Mouse (Mus musculus) ovary, adult 18-20 months (tissue): ENCODE measurements around the gene Ankrd13a.

Source experiments
- DNase-seq: peaks from one replicate; pipeline ENCODE4 v3.0.0; 2022; ENCODE audit warnings: low spot score, mixed read lengths

Ankrd13a gene

DNA sequence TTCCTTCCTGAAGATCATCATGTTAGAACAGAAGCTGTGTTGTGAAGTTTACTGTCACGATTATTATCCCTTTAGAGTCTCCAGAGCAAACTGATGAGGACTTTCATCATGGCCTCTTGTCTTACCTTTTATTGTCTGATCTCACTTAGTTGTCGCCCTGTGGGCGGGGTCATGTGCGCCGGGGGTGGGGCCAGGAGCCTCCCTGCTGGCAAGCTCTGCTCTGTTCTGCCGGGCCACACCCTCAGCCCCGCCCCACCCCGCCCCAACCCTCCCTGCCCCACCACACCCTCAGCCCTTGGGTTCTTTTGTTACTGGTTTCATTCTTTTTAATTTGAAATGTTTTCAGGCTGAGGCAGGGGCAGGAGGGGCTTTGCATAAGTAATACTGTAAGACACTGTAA, 26.6 kb downstream of the Ankrd13a start:
- no peak for DNase-seq

DNA sequence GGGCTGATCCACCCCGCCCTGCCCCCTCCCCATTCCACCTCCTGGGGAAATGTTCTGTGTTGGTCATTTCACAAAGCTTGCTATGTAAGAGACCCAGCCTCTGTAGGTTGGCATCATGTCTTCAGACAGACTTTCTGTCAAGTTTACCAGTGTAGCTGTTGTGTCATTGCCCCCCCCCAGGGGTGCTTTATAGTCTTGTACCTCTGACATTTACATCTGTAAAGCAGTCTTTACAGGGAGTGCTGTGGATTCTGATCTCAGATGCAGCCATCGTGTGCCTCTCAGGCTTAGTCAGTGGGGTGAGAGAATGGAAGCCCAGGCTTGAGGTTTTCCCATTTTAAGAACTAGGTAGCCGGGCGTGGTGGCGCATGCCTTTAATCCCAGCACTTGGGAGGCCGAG, 27.4 kb downstream of the Ankrd13a start:
- DNase-seq, result no peak

DNA sequence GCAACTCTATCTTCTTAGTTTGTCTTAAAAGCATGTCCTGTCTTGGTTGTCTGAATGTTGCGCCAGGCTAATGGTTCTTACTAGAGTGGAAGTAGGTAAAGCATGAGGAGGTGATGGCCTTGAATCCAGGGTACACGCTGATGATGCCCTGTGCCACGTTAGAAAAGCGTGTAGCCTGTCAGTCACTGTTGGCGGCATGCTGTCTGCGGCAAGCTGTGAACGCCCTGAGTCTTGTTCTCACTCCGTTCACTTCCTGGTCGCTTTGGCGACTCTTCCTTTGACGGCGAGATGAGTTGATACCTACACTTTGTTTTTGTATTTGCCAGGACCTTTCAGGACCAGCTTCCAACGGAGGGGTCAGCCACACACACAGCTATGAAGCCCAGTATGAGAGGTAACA, 28.8 kb downstream of the Ankrd13a start:
- DNase-seq, result no peak

DNA sequence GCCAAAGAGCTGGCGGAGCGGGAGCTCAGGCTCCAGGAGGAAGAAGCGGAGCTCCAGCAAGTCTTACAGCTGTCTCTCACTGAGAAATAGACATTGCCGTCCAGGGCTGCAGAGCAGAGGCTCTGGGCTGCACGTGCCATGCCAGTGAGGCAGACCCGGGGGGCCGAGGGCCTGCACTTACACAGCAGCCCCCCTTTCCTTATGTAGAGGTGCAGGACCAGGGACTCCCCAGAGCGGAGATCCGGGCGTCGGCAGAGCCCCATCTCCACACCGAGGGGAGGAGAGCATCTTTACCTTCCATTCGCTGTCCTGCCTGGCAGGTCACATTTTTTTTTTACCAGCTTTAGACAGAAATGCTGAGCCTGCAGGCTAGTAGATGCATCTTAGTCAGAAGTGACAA, 29.9 kb downstream of the Ankrd13a start:
- DNase-seq, result no peak

DNA sequence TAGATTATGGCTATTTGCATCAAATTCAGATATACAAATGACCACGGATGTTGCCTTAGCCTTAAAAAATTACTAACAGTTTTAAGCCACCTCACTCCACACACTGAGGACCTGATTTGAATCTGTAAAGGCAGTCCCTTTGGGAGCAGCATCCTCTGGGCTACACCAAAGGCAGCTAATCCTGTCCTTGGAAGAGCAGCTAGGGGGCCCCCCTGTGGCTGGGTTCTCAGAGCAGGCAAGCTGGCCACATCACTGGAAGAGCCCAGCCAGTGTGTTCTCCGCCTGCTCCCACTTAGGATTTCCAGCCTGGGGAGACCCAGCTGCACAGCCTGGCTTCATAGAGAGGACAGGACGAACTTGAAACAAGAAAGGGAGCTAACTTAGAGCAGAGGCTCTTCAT, 30.5 kb downstream of the Ankrd13a start:
- DNase-seq, result no peak

DNA sequence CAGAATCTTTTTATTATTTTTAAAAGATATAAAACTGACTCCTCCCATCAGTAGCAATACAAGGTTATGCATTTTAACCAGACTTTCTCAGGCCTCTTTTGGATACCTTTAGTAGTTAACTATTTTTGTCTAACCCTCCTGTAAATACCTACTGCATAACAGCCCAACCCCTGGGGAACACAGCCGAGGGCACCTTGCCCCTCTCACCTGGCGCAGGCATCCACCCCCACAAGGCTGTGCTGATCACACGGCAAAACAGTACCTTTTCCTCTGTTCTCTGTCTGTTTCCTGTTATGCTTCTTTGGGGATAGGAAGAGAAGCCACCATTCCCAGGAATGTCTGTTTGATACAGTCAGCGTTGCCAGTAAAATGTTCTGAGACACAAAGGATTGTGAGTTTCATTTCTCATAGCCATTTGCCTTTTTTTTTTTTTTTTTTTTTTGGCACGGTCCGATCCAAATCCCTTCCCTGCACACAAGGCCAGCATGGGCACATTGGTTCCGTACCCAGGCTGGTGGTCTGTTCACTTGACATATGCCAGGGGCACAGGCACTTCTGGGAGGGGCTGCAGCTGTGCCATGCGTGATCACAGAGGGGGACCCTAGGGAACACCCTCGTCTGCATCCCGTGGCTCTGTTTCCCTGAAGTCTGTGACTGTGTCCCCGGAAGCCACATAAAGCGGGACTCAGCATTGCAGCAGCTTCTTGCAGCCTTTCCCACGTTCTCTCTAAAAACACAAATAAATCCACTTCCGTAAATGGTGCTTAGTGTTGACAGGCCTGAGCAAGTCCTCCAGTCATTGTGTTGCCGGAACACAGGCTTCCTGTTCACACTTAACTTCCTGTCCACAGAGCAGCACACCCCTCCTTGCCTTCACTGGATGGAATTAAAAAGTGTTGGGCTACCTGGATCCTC, 31.2 kb downstream of the Ankrd13a start:
- no peak for DNase-seq

DNA sequence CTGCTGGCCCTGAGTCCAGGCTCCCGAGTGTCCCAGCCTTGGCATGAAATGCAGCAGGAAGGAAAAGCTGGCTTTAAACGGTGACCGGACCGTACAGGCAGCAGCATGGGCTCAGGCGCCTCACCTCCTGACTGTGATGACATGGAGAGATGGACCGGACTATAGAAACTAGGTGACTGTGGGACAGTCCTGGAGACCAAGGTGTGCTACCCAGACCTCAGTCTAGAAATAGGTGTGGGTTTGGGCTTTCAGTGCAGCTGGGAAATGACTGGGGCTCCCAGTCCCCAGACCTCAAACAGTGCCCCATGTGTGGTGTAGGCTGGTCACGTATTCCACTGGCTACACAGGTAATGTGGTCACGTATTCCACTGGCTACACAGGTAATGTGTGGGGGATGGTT, 32.2 kb downstream of the Ankrd13a start:
- DNase-seq, result no peak

DNA sequence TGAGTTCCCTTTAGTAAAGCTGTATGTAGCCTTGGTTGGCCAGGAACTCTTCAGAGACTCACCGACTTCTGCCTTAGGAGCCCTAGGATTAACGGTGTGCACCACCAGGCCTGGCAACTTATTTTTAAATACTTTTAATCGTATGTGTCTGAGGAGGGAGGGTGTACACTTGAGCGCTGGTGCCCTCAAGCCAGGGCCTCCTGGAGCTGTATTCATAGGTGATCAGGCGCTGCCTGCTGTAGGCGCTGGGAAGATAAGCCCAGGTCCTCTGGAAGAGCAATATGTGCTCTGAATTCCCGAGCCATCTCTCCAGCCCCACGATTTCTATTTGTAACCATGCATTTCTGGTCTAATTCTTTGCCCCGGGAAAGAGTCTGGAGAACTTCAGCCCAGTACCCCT, 32.6 kb downstream of the Ankrd13a start:
- DNase-seq, result no peak

DNA sequence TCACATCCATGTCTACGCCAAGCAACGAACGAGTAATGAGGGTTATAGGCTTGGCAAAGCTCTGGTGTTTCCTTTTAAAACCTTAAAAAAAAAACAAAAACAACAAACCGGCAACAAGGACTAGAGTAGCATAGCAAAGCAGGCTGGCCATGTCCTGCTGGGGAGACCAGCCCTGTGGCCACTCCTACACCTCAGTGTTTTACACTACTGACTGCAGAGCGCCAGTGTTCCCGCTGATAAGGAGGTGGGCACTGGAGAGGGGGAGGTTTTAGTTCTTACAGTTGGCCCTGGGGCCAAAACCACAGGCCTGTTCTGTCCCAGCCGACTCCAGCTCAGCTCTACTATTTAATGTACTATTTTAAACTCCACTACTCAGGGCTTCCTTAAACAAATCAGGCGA, 33.0 kb downstream of the Ankrd13a start:
- peak; percentile 44 for DNase-seq

DNA sequence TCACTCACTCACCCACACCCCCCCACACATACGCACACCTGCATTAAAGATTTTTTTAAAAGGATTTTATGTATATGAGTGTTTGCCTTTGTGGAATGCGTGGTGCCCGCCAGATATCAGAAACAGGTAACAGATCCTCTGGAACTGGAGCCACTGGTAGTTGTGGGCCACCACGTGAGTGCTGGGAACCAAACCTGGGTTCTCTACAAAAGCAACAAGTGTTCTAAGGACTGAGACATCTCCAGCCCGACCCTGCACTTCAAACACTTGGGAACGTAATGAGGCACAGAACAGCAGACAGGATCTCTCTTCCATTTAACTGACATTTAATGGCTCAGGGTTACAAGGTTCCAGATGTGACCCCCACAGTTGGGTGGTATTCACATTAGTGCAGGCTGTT, 33.4 kb downstream of the Ankrd13a start:
- DNase-seq, result no peak

DNA sequence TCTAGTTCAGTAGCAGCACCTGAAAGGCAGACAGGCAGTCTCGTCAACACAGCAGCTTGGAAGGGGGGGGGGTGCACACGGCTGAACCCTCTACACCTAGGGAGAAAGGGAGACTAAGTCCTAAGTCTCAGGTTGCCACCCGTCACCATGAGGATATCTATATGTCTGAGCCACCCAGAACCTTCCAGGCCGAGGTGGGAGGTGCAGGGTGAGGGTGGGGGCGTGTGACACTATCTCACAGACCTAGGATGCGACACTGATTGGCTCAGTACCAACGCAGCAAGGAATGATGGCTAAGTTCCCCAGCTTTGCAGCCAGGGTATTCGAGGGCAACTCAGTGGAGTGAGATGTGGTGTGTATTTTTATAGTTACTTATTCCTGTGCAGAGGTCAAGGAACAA, 33.9 kb downstream of the Ankrd13a start:
- no peak for DNase-seq

DNA sequence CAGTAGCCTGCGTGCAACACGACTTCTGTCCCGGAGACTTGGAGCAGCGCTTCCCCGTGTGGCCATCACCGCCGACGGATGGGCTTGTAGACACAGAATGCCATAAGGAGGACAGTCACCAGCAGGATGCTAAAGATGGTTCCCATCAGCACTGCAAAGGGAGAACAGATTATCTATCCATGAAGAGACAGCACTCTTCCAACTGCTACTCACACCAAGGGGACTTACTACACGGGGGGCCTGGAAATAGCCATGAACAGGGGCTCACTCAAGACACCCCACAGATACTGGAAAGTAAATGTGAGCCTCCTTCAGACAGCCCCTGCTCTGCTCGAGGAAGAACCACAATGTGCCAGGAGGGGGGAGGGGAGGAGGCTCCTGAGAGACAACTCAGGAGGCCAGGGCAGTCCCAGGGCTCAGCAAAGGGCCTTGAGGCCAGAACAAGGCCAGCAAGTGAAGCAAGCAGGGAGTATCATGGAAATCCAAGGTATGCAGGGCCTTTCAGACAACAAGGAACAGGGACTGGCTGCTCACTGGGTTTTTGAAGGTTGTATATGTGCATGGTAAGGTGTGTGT, 34.8 kb downstream of the Ankrd13a start:
- peak; percentile 63 for DNase-seq

DNA sequence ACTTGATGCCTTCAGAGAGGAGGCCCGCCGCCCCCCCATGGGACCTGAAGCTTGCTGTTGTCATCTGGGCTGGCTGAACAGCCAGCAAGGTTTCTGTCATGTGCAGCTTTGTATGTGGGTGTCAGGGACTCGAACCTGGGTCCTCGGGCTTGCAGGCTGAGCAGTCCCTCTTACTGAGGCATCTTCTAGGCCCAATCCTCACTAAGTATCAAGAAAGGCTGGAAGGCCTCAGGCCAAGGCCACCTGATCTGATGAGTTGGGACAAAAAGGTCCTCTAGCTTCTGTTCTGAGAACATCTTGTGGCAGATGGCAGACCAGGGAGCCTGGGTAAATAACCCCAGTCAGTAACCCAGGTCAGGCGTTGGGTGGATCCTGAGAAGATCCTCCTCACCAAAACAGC, 35.3 kb downstream of the Ankrd13a start:
- DNase-seq, result no peak

DNA sequence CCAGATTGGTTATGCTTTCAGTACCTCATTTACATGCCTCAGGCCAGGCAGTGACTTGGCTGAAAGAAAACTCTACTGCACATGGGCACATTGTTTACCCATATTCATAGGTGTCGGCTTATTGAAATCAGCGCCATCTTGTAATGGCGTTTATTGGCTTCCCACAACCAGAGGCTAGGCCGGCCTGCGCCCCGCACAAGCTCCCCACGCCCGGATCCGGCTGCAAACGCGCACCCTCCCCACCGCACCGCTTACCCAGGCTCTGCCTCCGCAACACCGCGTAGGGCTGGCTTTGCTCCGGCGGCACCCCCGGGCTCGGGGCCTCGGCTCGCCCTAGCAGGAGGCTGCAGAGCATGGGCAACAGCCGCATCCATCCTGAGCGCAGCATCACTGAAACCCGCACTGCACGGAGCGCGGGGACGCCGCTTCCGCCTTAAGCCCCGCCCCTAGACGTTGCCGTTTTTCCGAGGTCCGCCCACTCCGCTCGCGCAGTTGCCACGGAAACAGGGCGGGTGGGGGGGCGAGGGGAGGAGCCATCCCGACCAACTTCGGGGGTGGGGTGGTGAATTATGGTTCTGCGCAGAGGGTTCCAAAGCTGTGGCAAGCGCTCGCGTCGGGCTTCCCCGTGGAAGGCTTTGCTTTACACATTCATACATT, 39.2 kb downstream of the Ankrd13a start:
- DNase-seq, result peak; percentile 81

DNA sequence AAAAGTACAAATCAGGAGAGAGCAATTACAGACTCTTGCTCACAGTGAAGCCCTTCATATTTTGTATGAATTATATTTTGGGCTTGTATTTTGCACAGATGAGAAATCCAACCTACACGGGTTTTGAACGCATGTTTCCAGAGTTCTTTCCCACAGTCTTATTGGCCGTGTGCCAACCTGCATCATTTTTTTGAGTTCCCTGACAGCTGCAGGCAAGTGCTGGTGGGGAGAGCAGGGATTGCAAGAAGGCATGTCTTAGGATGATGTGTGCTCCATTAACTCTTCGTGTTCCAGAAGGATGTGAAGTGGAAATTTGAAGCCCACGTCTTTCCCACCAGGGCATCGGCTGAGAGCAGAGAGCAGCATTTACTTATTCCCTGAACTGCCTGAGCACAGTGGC, 42.1 kb downstream of the Ankrd13a start:
- no peak for DNase-seq

DNA sequence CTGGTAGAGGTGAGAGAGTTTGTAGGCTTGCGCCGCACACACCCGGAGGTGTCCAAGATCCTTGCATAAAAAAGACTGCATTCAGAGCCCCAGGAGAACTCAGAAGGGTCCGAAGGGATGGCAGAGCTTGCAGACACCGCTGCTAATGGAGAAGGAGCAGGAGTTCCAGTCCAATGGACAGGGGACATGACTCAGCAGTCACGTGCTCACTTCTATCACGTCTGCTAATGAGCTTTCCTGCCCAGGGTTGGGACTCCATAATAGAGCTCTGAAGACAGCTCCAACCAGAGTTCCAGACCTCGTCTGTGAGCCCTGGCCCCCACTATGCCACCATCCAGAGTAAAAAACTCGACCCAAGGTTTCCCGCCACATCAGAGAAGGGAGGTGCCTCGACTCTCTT, 43.6 kb downstream of the Ankrd13a start:
- no peak for DNase-seq

DNA sequence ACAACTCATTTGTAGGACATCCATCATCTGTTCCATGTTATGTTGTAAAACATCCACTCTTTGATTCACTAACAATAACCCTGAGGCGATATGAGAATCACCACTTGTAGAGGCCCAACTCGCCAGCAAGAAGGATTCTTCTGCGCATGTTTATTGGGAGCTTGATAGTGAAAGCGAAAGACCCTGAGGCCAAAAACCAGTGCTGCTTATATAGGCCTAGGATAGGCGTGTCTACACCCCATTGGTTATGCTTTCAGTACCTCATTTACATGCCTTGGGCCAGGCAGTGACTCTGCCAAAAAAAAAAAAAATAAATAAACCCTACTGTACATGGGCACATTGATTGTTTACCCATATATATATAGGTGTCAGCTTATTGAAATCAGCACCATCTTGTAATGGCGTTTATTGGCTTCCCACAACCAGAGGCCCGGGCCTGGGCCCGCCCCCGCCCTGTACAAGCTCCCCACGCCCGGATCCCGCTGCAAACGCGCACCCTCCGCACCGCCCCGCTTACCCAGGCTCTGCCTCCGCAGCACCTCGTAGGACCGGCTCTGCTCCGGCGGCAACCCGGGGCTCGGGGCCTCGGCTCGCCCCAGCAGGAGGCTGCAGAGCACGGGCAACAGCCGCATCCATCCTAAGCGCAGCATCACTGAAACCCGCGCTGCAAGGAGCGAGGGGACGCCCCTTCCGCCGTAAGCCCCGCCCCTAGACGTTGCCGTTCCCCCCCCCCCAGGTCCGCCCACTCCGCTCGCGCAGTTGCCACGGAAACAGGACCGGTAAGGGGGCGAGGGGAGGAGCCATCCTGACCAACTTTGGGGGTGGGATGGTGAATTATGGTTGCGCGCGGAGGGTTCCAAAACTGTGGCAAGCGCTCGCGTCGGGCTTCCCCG, 48.6 kb downstream of the Ankrd13a start, which contains the start of gene 1500011B03Rik:
1500011B03Rik (minus strand) TSS at position 673 of the 893 bp plus-strand sequence.
- DNase-seq, result peak; percentile 49

DNA sequence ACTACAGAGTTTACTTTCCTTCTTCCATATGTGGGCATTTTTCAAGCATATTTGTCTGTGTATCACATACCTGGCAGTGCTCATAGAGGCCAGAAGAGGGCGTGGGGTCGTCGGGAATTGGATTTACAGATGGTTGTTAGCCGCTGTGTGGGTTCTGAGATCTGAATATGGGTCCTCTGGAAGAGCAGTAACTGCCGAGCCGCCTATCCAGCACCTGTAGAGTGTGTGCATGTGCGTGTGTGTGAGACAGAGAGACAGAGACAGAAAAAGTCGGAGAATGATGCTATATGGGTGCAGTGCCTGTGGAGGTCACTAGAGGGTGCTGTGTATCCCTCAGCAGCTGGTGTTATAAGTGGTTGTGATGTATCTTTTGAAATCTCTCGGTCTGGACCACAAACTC, 49.7 kb downstream of the Ankrd13a start:
- no peak for DNase-seq

DNA sequence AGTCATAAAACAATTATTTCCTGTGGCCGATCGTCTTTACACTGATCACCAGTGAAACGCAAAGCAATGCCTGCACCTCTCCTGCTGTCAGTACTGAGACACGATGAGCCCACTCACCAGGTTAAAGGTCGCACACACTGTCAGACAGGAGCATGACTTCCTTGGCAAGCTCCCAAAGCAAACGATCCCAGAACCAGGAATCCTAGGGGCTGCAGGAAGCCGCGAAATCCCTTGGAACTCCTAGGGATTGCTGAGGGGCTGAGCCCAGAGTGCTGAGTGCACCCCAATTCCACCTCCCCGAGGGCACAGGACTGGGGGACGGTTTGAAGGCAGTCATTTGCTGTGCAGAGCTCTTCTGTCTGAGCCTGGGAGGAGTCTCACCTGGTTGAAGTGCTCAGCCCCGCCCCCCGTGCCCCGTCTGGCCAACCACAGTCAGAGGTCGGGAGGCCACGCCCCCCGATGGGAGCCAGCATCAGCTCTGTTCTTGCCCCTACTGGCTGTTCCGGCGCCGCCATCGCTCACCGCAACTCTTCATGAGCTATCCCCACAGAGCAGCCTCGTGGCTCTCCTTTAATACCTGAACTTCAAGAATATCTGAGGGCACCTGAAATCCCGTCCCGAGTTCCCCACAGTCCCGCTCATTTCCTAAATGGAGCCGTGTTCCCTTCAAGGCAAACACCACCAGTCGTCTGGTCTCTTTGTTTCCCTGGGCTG, 51.7 kb downstream of the Ankrd13a start:
- peak; percentile 40 for DNase-seq

DNA sequence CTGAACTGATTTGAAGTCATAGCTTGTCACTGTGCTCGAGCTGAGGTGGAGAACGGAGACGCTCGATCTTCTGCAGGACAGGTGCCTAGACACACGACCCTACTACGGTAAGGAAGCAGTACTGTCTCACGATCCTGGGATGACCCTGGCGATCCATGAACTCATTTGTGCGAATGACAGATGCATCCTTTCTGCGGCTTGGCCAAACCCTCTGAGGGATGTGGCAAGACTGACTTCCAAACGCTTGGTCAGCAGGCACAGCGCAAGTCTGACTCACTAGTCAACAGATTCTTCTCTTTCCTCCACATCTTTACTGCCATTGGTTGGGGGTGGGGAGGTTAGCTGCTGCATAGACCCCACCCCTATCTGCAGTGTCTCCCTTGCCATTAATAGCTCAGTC, 53.0 kb downstream of the Ankrd13a start:
- no peak for DNase-seq

DNA sequence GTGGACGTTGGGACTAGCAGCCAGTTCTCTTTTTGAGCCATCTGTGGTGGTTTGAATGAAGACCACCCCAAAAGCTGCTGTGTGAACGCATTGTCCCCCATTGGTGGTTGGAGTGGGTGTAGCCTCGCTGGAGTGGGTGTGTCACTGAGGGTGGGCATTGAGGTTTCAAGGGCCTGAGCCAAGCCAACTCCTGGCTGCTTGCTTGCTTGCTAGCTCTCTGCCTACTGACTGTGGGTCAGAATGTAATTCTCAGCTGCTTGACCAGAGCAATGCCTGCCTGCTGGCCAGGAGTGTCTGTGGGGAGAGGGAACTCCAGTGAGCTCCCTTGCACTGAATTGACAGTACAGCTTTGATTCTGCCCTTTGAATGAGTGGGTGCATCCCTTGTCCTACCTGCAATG, 55.3 kb downstream of the Ankrd13a start:
- no peak for DNase-seq
